Mouse (Mus musculus): ENCODE data around the gene Ldlrad3. TPM values are rescaled to one million over a fixed set of nuclear protein-coding genes. Genes with fewer than 3 reads are reported as not detected.

Ldlrad3 gene
- polyA plus RNA-seq, 1 experiment: 1.3 TPM

DNA sequence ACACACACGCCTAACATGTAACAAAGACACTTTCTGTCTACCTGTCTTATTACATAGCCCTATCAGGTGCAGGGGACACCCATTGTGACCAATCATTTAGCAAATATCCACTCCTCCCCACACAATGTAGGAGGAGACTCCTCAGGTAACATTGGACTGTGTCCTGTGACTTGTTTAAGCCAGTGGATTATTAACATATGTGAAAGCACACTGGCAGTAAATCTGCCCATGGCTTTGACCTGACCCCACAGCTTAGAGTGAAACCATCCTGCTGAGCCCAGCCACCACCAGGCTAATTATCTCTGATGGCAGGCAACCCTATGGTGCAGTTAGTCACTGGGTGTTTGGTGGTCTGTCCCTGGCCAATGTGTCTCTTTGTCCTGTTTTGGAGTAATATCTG lies 11.1 kb upstream of the Ldlrad3 start:
- 56% methylated on average over 1 of the region's 1 CpGs for WGBS
- no peaks in the 10 kb centered on the region for H3K4me1 ChIP-seq (ENCODE audit: control insufficient read depth, insufficient read depth, insufficient read length, low read length)
- no peaks in the 10 kb centered on the region for H3K27me3 ChIP-seq (ENCODE audit: control insufficient read depth, insufficient read depth, low read length)
- no peak overlapping the region for H3K4me3 ChIP-seq (ENCODE audit: low read depth, low read length)
- TF ChIP-seq CTCF (IDR thresholded peaks at IDR 0.05; ENCODE audit: extremely low read depth, insufficient read length, insufficient replicate concordance, low read depth, low read length): no peak
- no peak for TF ChIP-seq POLR2A (IDR thresholded peaks at IDR 0.05; ENCODE audit: low read depth, low read length)
- H3K27ac ChIP-seq (ENCODE audit: insufficient read depth, low read depth, low read length): no peak overlapping the region
- no peaks in the 10 kb centered on the region for H3K36me3 ChIP-seq (ENCODE audit: control insufficient read depth, insufficient read depth, low read length)

GRCm38 (mm10) chr2:102196709-102197108 lies 10.5 kb upstream of the Ldlrad3 start:
- Histone ChIP-seq H3K4me3 (ENCODE audit: low read depth, low read length) (no peak overlapping the region), H3K4me1 (ENCODE audit: control insufficient read depth, insufficient read depth, insufficient read length, low read length) (no peaks in the 10 kb centered on the region), H3K27ac (ENCODE audit: insufficient read depth, low read depth, low read length) (no peak overlapping the region), H3K27me3 (ENCODE audit: control insufficient read depth, insufficient read depth, low read length) (no peaks in the 10 kb centered on the region), H3K36me3 (ENCODE audit: control insufficient read depth, insufficient read depth, low read length) (no peaks in the 10 kb centered on the region)
- 69% methylated on average over 8 of the region's 8 CpGs for WGBS
- TF ChIP-seq POLR2A (IDR thresholded peaks at IDR 0.05; ENCODE audit: low read depth, low read length) (no peak), CTCF (IDR thresholded peaks at IDR 0.05; ENCODE audit: extremely low read depth, insufficient read length, insufficient replicate concordance, low read depth, low read length) (no peak)

DNA sequence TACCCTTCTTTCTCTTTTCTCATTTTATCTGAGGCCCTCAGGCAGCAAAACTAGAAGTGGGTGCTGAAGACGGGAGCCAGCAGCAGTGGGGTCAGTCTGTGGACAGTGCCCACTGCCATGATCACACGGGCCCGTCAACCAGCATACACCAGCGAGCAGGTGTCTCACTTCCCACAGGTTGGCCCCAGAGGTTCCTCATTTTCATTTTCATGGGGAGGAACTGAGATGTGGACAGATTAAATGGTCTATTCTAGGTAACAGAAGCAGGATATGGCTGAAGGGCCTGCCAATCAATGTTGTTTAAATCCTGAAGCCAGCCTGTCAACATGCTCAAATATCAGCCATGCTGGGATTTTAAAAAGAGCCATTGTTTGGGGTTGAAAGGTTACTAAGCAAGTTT lies 9.3 kb upstream of the Ldlrad3 start:
- no peaks in the 10 kb centered on the region for H3K4me1 ChIP-seq (ENCODE audit: control insufficient read depth, insufficient read depth, insufficient read length, low read length)
- WGBS: 77% methylated on average over 4 of the region's 4 CpGs
- H3K4me3 ChIP-seq (ENCODE audit: low read depth, low read length): no peak overlapping the region
- H3K27ac ChIP-seq (ENCODE audit: insufficient read depth, low read depth, low read length): no peak overlapping the region
- TF ChIP-seq POLR2A (IDR thresholded peaks at IDR 0.05; ENCODE audit: low read depth, low read length): no peak
- TF ChIP-seq CTCF (IDR thresholded peaks at IDR 0.05; ENCODE audit: extremely low read depth, insufficient read length, insufficient replicate concordance, low read depth, low read length): no peak
- no peaks in the 10 kb centered on the region for H3K36me3 ChIP-seq (ENCODE audit: control insufficient read depth, insufficient read depth, low read length)
- no peaks in the 10 kb centered on the region for H3K27me3 ChIP-seq (ENCODE audit: control insufficient read depth, insufficient read depth, low read length)

DNA sequence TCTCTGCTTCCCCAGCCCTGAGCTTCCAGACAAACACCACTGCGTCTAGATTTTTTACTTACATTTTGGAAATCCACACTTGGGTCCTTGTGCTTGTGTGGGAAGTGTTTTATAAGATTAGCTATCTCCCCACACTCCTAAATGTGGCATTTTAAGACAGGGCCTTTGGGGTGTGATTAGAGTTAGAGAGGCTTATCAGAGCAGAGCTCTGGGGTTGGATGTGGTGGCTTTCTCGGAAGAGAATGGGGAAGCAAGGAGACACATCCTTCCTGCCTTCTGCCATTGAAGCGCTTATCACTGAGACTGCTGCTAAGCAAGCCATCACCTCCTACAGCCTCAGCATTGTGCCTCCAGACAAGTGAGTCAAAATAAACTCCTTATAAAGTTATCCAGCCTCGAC lies 8.1 kb upstream of the Ldlrad3 start:
- 59% methylated on average over 4 of the region's 4 CpGs for WGBS
- Histone ChIP-seq H3K36me3 (ENCODE audit: control insufficient read depth, insufficient read depth, low read length) (no peaks in the 10 kb centered on the region), H3K27ac (ENCODE audit: insufficient read depth, low read depth, low read length) (no peak overlapping the region), H3K27me3 (ENCODE audit: control insufficient read depth, insufficient read depth, low read length) (no peaks in the 10 kb centered on the region), H3K4me1 (ENCODE audit: control insufficient read depth, insufficient read depth, insufficient read length, low read length) (no peaks in the 10 kb centered on the region), H3K4me3 (ENCODE audit: low read depth, low read length) (no peak overlapping the region)
- no peak for TF ChIP-seq POLR2A (IDR thresholded peaks at IDR 0.05; ENCODE audit: low read depth, low read length)

DNA sequence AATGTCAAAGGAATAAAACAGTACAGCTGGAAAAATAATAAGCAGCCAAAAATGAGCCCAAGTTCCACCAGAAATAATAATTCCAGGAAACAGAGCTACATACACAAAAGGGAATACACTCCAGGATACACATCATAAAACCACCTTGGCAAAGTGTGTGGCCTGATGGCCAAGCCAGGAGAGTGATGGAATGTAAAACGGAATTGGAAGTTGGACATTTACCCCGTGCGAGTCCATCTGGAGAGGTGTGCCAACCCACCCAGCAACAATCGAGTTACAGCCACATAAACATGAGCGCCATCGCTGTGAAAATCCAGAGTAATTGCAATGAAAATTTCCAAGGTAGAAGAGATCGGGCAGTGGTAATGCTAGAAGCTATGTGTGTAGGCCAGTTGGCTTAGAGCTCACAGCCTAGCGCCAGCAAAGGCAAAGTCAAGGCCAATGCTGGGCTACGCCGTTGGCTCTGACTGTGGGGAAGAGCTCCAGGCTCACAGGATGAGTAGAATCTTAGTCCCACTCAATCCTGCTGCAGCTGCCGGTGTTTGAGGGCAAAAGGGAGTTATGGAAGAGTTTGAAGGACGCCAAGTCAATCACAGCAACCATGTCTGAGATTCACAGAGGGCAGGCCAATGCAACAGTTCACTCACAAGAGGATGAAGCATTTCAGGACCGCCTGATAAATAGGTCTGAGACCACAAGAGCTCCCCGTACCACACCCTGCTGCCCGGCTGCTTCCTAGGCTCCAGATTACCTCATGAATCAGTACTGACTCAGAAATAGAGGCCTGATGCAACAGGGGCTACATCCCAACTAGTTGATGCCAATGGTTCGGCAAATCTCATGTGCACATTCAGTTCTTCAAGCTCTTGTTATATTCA lies 7.0 kb upstream of the Ldlrad3 start:
- WGBS: 85% methylated on average over 16 of the region's 16 CpGs
- H3K27me3 ChIP-seq (ENCODE audit: control insufficient read depth, insufficient read depth, low read length): no peaks in the 10 kb centered on the region
- H3K27ac ChIP-seq (ENCODE audit: insufficient read depth, low read depth, low read length): no peak overlapping the region
- H3K36me3 ChIP-seq (ENCODE audit: control insufficient read depth, insufficient read depth, low read length): no peaks in the 10 kb centered on the region
- H3K4me1 ChIP-seq (ENCODE audit: control insufficient read depth, insufficient read depth, insufficient read length, low read length): no peaks in the 10 kb centered on the region
- no peak overlapping the region for H3K4me3 ChIP-seq (ENCODE audit: low read depth, low read length)
- TF ChIP-seq CTCF (IDR thresholded peaks at IDR 0.05; ENCODE audit: extremely low read depth, insufficient read length, insufficient replicate concordance, low read depth, low read length) (no peak), POLR2A (IDR thresholded peaks at IDR 0.05; ENCODE audit: low read depth, low read length) (no peak)

DNA sequence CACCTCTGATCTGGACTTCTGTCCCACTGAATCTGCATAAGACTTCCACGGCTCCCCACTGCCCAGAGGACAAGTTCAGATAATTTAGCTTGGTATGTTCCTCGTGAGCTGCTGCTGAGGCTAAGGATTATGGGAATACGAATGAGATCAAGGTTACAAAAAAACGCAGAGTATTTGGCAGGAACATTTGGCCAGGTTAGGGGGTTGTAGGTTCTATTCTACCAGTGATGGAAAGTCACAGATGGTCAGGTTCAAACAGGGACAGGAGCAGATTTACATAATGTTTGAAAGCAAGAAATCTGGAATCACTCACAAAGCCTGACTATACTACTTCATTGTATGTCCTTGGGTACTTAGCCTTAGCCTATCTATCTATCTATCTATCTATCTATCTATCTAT lies 5.6 kb upstream of the Ldlrad3 start:
- Histone ChIP-seq H3K4me3 (ENCODE audit: low read depth, low read length) (no peak overlapping the region), H3K36me3 (ENCODE audit: control insufficient read depth, insufficient read depth, low read length) (no peaks in the 10 kb centered on the region), H3K27ac (ENCODE audit: insufficient read depth, low read depth, low read length) (no peak overlapping the region), H3K27me3 (ENCODE audit: control insufficient read depth, insufficient read depth, low read length) (no peaks in the 10 kb centered on the region), H3K4me1 (ENCODE audit: control insufficient read depth, insufficient read depth, insufficient read length, low read length) (no peaks in the 10 kb centered on the region)
- TF ChIP-seq POLR2A (IDR thresholded peaks at IDR 0.05; ENCODE audit: low read depth, low read length) (no peak), CTCF (IDR thresholded peaks at IDR 0.05; ENCODE audit: extremely low read depth, insufficient read length, insufficient replicate concordance, low read depth, low read length) (no peak)
- 74% methylated on average over 4 of the region's 4 CpGs for WGBS

GRCm38 (mm10) chr2:102190956-102191355 lies 4.8 kb upstream of the Ldlrad3 start:
- no peak overlapping the region for H3K4me3 ChIP-seq (ENCODE audit: low read depth, low read length)
- H3K36me3 ChIP-seq (ENCODE audit: control insufficient read depth, insufficient read depth, low read length): no peaks in the 10 kb centered on the region
- no peaks in the 10 kb centered on the region for H3K27me3 ChIP-seq (ENCODE audit: control insufficient read depth, insufficient read depth, low read length)
- no peak overlapping the region for H3K27ac ChIP-seq (ENCODE audit: insufficient read depth, low read depth, low read length)
- no peak for TF ChIP-seq POLR2A (IDR thresholded peaks at IDR 0.05; ENCODE audit: low read depth, low read length)
- TF ChIP-seq CTCF (IDR thresholded peaks at IDR 0.05; ENCODE audit: extremely low read depth, insufficient read length, insufficient replicate concordance, low read depth, low read length): no peak
- no peaks in the 10 kb centered on the region for H3K4me1 ChIP-seq (ENCODE audit: control insufficient read depth, insufficient read depth, insufficient read length, low read length)
